Mouse (Mus musculus): ENCODE measurements around the gene Fam120a.
A peak's percentile ranks its signal among the peaks of the same experiment; 100 is the strongest.

The Fam120a gene

DNA sequence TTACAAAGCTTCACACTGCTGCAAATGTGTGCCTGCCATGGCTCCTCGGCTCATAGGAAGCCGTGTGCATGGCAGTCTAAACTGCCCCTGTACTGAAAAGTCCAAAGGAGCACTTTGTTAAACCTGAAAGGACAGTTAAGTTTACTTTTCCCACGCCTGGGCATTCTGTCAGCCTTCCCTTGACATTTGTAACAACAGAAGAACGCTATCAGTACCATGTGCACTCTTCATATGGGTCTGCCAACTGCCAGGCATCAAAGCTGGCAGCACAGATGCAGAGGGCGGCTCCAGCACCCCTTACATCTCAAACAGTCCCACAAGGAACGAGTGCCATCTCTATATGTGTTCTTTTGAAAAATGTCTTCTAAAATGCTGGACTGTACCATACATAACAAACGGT is 56.4 kb downstream of the Fam120a start:
- no peak for DNase-seq

DNA sequence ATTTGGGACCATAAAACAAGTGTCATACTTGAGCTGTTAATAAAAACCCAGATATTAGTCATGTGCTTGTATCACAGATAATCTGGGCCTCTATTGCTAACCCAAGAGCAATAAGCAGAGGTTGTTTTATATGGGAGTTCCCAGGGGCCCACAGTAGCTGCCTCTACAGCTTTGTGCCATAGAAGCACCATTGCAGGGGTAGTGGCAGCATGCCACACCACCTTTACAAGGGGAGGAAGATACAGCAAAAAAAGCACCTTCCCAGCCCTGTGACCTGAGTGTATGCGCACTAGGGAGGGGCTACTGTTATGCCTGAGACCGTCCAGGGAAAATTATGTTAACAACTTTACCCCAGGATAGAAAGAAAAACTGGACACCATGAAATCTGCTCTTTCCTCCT is 62.4 kb downstream of the Fam120a start:
- DNase-seq: no peak

DNA sequence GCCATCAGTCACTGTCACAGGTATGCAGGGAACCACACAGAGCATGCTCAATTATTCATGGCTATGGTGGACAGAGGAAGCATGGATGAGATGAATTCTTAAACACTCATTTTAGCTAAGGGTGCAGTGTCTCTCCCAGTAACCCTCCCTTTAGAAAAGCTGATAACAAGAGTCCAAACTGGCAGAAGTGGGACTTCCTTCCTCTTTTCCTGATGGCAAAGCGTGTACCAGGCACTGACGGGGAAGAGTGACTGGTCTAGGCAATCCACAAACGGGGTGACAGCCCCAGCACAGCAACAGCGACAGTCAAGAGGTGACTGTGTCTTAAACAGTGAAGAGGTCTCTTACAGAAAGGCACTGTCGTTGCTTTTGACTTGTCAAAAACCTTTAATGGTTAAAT is 72.4 kb downstream of the Fam120a start:
- DNase-seq: no peak

DNA sequence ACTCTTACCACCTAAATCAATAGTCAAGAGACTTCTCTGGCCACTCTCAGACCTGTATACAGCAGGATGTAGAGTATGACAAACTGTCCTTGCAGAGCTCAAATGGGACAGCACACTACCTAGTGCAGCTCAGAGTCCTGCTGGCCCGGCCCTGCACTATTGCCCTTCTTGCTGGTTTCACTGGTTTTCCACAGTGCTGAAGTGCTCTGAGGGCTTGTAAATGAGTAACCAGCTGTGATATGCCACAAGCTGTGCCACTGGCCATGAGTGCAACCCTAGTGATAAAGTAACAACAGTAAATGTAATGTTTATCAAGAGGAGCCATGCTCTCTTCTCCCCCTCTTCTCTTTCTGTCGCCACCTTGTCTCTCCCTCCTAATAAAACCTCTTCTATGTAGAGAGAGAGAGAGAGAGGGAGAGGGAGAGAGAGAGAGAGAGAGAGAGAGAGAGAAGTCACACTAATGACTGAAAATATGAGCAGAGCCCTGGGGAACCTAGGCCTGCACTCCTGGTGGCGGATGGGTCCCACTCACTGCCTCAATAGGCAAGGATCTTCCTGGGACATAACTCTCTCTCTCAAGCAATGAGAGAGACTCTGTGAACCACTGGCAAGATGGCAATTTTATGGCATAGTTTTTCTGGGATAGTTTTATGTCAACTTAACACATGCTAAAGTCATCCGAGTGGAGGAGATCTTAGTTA is 77.4 kb downstream of the Fam120a start:
- no peak for DNase-seq

DNA sequence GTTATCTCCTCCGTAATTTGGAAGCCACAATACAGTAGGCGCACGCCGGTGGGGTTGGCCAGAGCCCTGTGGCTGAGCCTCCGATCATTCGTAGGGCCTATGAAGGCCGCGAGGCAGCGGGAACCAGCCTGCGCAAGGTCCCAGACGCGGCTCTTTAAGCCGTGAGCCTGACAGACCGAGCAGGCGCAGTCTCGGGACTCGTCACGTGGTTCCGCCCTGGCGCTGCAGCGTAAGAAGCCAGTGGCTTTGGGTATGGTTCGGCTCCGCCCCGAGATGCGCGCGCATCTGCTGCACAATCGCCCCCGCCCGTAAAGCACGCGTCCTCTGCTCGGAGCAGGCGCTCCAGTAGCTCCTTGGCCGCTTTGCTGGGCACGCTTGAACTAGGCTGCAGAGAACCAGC is 89.3 kb downstream of the Fam120a start:
- DNase-seq: peak; percentile 99

DNA sequence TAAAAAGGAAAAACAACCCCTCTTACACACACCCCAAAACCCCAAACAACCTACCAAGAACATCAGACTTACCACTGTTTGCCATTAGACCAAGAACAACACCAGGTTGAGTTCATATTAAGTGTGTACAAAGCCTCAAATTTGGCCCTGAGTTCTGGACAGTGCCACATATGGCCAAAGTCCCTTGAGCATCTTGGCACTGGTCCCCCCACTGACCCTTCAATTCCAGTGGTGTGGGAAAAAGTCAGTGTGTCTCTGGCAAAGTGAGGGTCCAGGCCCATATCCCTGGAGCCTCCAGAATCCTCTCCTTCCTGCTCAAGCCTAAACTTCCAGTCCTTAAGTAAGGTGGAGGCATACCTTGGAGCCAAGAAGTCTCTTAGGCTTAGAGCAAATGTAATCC is 90.0 kb downstream of the Fam120a start:
- no peak for DNase-seq

DNA sequence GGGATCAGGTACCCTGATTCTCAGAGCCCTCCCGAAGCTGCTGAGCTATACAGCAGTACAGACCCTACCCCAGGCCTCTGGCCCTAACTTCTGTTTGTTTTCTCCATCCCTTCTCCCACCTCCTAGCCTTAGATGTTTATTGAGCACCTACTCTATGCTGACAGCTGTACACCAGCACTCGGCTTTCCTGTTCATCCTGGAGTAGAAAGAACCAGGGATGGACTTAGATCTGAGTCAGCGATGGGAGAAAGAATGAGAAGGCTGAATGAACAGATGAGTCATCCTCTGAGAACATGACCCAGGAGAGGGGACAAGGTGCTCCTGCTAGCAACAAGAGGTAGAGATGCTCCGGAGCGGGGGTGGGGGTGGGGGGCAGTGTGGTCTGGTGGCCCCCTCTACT is 95.1 kb downstream of the Fam120a start:
- no peak for DNase-seq

DNA sequence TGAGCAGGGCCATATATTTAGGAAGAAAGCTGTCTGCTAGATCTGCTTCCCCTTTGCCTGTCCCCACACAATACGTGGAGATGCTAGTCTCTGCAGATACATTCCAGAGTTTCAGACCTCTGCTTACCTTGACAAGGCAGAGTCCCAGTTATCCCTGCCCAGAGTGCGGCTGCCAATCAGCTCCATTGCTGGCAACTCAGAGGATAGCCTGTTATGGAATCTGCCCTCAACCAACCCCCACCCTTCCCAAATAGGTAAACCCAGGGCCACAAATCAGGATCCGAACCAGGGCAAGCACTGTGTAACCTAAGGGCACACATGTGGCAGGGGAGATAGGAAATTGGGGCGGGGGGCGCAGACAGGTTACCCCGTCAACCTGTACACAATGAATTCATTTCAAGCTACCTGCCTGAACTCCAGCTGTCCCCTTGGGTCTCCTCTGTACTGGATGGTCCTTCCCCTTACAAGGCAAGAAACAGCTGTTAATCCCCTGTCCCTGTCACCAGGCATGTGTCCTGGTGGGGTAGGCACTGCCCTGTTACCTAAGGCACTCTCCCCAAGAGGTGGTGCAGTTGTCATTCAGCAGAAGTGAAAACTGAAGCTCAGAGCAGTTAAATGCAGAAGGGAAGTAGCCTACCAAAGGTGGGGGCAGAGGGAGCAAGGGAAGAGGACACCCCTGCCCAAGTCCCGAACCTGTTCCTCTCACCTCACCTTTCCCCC is 95.8 kb downstream of the Fam120a start:
- no peak for DNase-seq

DNA sequence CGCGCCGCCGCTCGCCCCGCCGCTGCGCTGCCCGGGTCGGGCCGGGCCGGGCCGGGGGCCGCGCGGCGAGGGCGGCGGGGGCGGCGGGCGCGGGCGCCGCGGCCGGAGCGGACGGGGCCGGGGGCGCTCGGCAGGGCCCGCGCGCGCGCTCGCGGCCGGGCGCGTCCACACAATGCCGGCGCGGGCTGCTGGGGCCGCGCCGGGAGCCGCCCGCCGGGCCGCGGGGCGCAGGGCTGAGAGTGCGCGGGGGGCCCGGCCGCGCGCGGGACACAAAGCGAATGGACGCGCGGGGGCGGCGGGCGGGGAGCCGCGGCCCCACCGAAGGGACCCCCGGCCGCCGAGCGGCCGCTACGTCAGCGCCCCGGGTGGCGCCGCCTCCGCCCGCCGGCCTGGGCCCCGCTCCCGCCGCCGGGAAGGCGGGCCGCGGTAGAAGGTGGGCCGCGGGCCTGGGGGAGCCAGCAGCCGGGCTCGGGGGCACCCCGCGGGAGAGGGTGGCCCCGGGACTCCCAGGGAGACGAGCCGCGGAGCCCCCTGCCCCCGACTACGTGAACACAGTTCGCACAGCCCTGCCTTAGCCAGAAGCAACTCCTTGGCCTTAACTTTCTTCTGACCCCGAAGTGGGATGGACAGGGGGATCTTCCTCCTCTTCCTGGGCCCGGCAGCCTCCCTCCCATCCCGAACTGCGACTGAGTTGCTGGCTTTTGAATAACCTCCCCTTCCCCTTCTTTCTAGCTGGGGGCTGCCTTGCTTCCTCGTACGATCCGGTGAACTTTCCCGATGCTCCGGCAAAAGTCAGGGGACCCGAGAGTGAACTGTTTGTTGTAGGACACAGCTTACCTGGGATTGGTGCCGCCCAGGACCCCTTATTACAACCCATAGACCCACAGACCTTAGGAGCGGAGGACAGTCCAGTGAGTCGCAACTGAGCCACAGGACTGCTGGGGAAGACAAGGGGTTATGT is 96.8 kb downstream of the Fam120a start, which contains the start of gene Phf2:
TSS of gene Phf2 (minus strand) at position 349 of the 961 bp plus-strand sequence.
- peak; percentile 39 for DNase-seq

DNA sequence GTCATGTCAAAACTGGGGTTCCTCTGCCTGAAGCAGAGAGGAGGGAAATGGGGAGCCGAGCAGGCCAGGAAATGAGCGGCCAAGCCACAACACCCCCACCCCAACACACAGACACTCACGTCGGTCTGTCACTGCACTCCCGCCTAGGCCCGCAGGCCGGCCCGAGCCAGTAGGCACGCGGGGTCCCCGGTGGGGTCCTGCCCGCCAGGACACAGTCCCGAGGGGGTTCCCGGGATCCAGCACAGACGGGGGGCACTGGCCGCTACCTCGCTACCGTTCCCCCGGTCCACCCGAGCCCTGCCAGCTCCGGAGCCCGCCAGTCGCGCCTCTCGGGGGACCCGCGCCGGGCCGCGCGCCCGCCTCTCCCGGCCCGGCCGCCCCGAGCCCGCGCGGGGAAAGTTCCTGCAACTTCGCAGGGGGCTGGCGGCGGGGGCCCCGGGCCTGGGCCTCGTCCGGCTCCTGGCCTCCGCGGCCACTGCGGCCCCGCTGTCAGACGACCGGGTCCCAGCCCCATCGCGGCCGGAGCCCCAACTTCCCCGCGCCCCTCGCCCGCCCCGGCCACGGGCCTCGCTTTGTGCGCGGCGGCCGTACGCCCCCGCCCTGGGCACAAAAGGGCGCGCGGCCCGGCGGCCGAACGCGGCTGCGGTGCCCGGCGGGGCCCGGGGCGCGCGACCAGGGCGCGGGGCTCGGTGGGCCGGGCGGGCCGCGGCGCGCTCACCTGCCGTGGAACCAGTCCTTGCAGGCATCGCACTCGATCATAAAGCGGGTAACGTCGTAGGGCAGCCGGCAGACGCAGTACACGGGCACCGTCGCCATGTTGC is 97.7 kb downstream of the Fam120a start:
- peak; percentile 46 for DNase-seq

DNA sequence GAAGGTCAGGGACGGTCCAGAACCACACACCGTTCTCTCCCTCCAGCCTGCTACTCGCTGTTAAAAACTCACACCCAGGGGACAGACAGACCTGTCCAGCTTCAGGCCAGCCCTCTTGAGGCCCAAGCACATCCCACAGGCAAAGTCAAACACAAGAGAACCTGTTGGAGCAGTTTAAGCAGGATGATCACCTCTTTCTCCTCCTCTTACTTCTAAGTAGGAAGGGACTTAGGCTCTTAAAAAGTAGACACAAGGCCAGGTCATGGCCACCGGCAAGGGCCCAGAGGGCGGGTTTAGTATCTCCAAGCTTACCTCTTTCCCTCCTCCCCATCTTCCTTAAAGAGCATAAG is 98.2 kb downstream of the Fam120a start:
- DNase-seq: no peak

DNA sequence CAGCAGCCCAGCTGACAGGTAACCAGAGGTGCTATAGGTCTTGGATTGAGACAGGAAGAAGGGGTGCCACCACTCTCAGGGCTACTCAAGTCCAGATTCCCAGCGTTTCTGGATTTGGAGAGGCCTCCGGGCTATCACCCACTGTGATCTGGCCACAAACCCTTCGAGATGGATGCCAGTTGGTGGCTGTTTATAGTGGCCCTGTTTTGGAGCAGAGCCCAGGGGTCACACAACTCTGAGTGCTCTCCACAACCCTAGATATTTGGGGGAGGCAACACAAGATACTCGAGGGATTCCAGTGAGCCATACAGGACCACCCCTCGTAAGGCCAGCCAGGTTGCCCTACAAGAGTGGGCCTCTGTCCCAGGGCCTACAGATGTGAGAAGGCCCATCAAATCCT is 98.7 kb downstream of the Fam120a start:
- DNase-seq: no peak

DNA sequence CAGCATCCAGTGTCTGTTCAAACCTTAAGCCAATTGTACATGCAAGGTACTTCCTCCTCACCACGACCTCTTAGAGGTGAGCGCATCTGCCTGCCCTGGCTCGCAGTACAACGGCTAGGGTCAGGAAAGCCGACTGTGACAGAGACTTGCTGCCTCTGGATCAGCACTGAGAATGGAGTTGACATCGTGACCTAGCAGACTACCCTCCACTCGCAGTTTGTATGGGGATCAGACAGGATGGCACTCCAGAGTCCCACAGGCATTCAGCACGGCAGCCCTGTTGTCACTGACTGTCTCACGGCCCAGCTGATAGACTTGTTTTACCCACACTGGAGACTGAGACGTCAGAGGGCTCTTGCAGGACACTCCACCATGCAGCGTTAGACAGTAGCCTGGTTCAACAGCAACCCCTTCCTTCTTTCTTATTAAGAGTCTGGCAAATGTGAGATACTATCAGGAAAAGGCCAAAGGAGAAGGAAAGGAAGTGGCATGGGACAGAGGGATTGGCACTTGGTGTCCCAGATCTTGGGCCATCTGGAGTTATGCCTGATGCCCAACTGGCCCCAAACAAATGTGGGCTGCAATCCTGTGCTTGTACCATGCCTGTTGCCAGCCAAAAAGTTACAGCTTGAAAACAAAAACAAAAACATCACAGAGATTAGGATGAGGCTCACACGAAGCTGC is 103.0 kb downstream of the Fam120a start:
- DNase-seq: no peak

DNA sequence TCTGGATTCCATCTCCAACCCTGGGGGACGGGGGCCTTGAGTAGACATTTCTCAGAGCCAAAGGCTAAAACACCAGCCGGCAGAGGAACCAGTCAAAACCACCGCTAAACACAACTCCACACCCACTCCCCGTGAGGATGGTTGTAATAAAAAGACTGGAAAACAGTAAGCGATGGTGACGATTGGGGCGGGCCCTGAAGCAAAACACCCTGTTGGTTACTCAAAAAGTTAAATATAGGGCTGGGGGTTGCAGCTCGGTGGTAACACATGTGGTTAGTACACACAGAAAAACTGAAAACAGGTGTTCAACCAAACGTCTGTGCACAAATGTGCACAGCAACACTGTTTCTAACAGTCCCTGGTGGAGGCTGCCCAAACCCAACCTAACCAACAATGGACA is 104.3 kb downstream of the Fam120a start:
- DNase-seq: no peak

DNA sequence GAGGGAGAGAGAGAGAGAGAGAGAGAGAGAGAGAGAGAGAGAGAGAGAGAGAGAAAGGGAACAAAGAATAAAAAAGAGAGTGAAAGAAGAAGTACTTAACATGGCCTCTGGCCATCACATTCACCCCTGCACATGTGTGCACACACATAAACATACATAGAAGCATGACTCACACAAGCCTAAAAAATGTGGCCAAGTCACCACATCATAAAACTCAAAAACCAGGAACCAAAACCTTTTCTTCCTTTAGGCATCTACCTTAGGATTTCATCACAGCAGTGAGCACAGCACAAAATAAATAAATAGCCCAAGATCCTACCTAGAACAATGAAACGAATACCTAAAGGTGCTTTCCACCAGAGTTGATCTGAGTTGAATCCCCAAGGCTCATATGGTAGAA is 105.9 kb downstream of the Fam120a start:
- no peak for DNase-seq

DNA sequence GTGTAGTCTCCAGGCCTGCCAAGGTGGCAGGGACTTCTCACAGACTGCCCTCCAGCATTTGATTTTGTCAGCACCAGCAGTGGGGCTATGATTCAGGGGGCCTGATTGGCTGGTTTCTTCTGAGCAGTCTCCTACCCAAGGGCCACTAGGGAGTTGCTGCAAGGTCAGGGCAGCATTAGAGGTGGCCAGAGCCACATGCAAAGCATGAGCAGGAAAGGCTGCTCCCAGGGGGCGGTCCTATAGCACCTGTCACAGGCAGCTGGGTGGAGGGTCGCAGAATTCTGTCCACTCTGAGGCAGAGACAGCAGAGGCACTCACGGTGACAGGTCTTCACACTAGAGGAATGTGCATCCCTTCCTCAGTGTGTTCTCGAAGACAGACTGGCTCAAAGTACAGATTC is 109.0 kb downstream of the Fam120a start:
- DNase-seq: no peak

DNA sequence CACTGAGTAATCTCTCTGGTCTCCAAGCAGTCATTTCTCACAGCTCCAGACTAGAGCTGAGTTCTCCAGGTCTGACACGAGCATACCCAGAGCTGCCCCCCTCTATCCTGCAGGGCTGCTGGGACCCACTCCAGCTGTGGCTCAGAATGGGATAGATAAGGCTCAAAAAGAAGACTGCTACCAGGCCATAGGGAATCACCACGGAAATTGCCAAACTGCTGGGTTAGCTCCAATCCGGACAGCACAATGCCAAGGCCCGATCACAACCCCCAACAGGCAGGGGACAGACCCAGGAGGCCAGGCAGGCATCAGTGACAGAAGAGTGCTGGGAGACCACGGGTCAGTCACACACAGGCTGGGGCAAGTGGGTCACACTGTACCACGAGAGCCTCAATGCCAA is 109.8 kb downstream of the Fam120a start:
- no peak for DNase-seq

DNA sequence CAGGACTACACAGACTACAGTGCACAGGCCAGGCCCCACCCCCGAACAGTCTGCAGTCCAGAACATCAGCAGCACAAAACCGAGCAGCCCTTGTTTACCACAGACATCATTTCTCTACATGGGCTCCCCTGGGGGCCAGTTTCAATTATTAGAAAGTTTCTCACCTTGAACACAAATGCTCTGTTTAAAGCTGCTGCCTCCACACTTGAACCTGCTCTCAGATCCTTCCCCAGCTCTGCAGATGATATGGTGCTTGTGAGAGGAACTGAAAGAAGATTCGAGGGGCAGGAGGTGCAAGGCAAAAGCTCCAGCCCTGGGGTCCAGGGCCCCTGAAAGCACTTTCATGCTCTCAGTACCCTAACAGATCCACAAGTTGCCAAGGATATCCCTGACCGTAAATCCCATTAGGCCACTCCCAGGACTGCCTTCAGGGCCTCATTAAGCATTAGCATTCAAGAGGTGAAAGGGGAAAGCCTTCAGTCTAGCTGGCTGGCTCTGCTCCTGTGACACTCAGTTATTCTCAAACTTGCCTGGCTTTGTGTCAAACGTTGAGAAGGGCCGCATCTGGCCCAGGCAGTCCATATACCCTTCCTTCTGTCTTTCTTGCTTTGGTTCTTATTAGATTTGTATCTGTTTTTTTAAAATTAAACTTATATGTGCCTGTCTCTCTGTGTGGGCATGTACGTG is 110.4 kb downstream of the Fam120a start:
- DNase-seq: peak; percentile 42

DNA sequence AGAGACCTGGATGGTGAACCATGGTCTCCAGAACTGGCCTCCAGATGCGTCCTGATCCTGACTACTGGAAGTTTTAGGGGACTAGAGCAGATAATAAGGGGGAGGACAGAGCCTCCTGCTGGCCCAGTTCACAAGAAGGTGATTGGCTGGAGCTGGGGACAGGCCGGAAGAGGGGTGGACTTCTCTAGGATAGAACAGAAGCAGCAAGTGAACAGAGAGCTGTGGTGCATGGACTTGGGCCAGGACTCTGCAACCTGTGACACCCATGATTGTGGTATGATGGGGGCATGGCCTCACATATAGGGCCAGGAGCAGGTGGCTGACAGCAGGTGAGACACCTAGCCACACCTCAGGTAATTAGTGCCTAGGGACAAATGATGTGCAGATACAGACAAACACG is 113.9 kb downstream of the Fam120a start:
- DNase-seq: no peak

DNA sequence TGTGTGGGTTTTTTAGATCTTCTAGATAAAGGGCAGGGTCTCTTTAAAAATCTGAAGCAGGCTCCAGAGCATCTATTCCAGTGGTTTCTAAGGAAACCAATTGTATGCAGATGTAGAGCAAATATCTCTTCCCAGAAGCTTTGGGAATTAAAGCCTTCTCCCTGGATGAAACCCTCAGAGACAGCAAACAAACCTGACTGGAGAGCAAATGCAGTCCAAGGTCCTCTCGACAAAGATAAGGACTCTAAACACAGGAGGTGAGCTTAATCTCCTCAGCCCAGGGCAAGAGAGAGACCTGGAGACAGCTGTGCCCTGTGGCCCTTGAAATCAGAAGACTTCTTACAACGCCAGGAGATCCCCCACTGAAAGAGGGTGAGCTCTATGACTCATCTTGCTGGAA is 114.3 kb downstream of the Fam120a start:
- no peak for DNase-seq

DNA sequence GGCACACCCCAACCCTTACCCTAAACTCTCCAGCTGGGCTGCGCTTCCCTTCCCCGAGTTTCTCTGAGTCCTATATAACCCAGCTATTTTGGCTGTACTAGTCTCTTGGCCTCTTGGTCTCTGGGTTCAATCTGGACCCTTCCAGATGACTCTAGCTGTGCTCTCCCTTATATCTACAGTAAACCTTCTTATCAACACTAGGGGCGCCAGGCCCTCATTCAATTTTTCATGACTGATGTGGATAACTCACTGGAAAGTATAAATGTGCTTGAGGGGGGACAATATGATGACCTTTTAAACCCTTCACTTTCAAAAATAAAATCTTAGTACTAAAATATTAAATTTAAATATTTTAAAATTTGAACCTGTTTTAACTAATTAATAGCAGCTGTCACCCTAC is 115.0 kb downstream of the Fam120a start:
- no peak for DNase-seq

DNA sequence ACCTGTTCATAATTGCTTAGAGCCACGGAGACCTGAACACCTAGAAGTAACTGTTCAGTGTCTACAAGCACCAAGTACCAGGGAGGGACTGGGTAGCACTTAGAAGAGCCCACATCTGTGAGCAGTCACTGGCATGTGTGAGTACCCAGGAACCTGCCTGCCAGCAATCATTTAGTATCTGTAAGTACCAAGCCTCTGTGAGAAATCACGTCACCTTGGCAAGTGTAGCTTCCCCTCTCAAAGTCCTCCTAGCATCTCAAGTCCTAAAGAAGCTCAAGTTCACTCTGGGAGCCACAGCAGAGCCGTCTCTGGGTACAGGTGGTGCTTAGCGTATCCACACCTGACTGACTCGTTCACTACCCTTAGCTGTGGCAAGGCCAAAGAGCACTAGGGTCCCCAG is 116.1 kb downstream of the Fam120a start:
- DNase-seq: no peak

Measured in lung, postnatal 14 days (tissue).